Mouse (Mus musculus): ENCODE measurements at regions not wholly inside any gene's neighbourhood (a gene's known extent, or its start where the extent isn't known, plus 50 kb on each side); places are given as distances from the start of the nearest gene placed in this dataset.

- no peak for TF ChIP-seq POLR2A (IDR thresholded peaks at IDR 0.05; ENCODE audit: insufficient read depth, low read depth, low read length)
- no peak for TF ChIP-seq CTCF (IDR thresholded peaks at IDR 0.05; ENCODE audit: insufficient read depth, low read depth, low read length)
Measured at GRCm38 (mm10) chr1:63934570-63935280, 165.7 kb upstream of the 4933402D24Rik start.

All from olfactory bulb, adult 2 months (tissue).